Mouse (Mus musculus) heart, adult 11 months (tissue): Measurements from ENCODE around the gene P2ry6.

ENCODE experiments used
- DNase-seq: peaks from one replicate; pipeline ENCODE4 v3.0.0; 2022

Gene P2ry6

DNA sequence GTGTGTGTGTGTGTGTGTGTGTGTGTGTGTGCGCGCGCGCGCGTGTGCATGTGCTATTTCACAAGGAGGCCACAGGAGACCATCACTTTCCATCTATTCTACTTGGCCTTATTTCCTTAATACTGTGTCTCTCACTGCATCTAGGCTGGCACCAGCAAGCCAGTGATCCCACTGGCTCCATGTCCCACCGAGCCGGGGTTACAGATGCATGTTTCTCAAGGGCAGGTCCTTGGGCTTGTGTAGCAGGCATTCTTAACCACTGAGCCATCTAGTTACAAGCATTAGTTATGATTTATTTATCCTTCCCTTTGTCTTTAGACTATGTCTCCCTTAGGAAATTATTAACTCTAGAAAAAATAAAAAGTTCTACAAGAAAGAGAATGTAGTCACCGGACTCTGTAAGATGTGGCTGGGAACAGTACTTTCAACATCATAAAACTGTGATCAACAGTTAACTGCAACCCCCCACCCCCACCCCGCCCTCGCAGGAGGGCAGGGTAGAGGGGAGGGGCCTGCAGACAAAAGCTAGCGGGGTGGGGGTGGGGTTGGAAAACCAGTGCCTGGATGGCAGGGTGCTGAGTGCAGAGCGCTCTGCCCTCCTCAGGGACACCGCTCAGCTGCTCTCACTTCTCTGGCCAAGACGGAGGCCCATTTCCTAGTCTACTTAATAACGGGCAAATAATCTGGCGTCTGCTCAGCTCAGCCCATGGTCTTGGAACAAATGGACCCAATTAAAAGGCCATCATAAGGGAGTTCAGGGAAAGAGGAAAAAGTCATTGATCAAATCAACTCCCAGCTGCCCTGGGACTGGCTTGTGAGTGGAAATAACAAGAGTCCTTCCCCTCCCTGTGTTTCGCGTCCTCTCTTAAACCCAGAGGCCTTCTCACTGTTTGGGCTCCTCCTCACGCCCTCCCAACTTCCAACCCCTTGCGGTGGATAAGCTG, 10.3 kb upstream of the P2ry6 start:
- peak; percentile 93 for DNase-seq

DNA sequence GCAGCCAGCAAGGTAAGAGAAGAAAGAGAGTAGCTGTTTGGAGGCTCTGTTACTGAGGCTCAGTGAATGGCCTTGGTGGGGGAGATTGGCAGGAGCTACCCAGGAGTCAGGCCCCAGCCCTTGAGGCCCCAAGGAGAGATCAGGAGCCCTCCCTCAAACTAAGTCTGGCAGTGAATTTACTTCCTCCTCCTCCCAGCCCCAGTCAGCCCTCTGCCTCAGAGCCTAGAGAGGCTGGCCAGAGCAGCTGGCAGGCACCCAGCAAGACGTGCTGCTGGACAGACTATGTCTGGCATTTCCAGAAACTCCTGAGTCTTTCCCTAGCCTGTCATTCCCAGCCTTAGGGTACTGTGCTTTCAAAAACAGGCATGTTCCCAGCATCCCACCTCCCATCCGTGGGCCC, 4.7 kb upstream of the P2ry6 start:
- DNase-seq: peak; percentile 98

DNA sequence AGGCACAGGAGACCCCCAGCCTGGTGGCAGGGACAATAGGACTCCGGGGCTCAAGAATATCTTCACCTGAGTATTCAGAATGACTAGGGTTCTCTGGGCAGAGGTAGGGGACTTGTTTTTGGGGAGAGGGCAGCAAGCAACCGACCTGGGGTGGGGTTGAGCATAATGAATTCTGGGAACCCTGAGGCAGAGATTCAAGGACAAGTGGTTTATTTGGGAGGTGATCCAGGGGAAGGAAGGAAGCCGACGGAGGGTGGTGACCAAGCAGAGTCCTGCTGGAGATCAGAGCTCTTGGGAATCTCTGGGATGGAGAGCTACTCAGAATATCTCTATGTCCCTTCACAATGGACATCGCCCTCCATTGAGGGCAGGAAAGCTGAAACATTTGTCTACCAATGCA, 3.7 kb upstream of the P2ry6 start:
- peak; percentile 93 for DNase-seq

DNA sequence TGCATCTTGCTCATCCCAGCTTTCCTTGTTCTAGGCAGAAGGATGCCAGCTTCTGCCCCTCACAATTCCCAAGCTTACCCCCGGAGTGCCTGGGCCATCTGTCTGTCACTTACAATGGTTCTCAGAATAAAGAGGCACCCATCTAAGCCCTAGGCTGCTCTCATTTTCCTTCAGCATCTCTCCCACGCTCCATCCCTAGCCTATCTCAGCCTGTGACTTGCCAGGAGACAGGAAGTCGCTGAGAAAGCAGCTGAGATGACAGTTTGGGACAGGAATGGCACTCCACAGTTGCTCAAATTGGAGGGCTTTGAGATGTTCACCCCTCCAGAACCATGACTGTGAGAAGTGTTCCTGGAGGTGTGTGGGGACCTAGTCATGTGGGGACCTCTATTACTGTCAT, 1.6 kb downstream of the P2ry6 start:
- DNase-seq: peak; percentile 88

DNA sequence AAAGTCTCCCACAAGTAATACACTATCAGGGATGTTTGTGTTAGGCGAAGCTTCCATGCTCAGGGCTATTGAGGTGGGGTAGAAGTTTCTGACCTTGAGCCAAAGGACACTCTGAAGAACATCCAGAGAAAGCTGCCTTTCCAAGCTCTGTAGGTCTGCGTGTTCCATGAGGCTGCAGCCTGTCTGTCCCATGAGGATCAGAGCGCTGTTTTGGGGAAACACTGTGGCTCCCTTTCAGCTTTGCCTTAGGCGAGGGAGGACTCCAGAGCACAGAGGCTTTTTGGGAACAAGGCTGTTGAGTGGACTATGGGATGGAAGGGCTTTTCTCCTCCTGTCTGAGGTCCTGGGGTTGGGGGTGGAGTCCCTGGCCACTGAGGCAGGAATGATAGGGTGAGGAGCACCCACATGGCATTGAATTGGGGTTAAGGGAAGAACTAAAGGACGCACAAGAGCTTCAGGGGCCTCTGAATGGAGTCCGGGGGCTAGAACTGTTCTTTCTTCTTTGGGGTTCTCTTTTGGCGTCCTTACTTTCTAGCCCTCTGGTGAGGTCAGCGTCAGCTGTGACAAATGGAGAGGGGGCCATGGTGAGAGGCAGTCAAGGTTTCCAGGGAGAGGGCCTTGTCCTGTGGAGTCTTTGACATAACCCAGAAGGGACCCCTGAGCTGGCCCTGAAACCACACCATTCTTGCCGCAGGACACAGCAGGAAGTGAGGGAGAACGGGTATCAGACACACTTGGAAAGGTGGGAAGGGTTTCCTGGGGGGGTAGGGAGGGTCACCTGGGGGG, 5.4 kb downstream of the P2ry6 start:
- peak; percentile 96 for DNase-seq

DNA sequence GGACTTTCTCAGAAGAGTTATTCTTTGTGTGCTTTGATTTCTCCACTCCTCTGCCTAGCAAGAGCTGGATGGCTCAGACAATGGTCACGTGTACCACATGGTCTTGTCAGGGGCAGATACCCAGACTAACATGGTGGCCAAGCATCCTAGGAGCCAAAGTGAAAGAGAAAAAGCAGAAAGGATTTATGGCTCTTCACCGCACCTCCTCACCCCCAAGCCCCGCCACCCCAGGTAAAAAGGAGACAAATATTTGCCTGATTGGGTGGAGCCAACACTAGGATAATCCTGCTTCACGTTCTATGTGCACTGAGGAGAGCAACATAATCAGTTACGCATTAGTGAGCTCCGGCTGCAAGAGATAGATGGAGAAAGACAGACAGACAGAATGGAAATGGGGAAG, 6.1 kb downstream of the P2ry6 start:
- no peak for DNase-seq

DNA sequence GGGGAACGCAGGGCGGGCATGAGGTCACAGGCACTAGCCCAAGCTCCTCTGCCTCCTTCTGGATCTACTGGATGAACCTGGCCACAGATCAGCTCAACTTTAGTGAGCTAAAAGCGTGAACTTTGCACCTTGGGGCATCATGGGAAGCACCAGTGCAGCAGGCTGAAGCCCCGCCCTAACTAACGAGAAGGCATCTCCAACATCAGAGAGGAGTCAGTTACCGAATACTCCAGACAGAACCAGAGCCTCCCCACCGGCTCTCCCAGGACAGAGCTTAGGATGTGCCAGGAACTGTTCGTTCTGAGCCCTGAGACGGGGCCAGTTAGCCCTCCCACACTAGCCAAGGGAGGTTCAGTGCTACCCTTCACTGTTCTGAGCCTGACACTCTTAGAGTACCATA, 6.6 kb downstream of the P2ry6 start:
- peak; percentile 94 for DNase-seq

DNA sequence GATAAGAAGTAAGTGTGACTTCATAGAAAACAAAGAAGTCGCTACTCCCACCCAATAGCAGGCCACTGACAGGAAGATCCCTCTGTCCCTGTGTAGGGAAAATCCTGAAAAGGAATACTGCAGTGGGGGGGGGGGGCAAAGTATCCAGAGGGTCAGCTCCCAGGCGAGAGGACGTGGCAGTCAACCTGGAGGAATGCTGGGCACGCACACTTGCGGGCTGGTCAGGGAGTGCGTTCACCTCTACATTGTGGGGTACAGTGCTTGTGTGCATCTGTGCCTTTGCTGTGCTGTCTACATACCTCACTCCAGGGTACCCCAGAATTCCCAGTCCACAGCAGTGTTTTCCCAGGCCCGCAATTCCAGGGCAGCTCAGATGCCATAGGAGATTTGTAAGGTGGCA, 8.4 kb downstream of the P2ry6 start:
- DNase-seq: peak; percentile 90

DNA sequence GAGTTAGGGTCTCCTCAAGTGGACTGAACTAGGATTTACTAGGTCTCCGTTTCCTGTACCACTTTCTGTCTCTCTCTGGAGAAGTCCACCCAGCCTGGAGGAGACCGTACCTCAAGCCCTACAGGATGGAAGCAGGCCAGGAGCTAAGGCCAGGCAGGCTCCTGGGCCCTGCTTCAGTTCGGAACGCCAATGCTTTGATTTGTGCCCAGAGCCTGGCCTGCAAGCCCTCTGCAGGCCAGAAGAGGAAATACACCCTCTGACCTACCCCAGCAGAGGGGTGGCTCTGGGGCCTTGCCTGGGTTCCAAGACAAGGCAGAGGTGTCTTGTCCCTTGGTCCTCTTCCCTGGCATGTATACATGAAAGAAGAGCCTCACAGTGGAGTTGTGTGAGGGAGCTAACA, 9.4 kb downstream of the P2ry6 start:
- DNase-seq: peak; percentile 96

DNA sequence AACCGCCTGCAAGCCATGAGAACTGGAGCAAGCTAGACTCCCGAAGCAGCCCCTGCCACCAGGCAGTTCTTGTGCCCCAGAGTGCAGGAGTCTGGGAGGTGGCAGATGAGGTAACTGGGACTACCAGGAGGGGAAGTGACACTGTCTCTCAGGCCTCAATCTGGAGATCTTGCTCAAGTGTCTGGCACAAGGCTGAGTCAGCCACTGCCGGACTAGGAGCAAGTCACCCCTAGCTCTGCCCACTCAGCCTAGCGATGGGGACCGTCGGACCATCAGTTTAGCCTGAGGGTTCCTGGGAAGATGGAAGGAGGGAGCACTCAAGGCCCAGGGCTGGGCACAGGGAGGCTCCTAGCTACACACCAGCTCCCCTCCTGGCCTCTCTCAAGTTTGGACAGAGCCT, 10.2 kb downstream of the P2ry6 start:
- peak; percentile 98 for DNase-seq

DNA sequence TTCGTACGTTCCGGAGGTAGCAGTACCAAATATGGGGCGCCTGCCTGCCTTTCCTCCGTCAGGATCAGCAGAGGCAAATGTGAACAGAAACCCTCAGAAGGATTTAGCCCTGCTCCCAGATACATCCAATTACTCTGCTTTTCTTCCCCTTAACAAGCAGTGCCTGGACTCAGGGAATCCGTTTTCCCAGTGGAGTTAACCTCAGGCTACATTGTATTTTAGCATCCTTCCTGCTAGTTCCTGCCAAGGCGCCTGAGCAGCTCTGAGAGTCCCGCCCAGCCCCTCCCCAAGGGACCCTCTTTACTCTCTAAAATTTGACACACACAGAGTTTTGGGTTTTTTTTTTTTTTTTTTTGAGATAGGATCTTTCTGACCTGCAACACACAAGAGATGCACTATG, 11.1 kb downstream of the P2ry6 start:
- DNase-seq: peak; percentile 96

DNA sequence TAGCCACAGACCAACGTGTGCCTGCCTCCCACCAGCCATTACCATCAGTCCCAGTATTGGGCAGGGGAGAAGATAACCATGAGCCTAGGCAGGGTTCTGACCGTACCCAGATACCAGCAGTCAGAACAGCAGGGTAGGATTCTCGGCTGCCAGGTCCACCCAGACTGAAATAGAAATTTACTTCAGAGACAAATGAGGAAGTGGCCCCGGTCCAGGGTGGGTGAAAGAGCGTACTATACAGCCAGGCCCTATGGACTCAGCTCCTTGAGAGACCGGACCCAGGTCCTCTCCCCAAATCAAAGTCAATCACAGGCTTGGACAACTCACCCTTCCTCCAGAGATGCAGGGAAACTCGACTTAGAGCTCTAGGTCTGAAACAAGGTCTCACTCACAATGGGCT, 13.3 kb downstream of the P2ry6 start:
- peak; percentile 96 for DNase-seq

DNA sequence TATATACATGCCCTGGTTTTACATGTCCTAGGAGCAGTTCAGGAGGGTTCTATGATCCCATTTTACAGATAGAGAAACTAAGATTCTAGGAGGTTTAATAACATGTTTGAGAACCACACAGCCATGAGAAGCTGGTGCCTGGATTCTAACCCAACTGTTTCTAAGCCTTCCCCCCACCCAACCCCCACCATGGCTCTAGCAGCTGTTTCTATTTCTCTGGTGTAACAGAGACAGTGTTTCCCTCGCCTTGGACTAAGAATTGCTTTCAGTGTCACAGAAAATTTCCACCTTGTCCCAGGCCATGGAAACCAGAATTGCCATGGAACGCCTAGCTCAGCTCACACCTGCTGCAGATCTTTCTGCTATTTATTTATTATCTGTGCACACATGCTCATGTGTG, 14.0 kb downstream of the P2ry6 start:
- DNase-seq: no peak

DNA sequence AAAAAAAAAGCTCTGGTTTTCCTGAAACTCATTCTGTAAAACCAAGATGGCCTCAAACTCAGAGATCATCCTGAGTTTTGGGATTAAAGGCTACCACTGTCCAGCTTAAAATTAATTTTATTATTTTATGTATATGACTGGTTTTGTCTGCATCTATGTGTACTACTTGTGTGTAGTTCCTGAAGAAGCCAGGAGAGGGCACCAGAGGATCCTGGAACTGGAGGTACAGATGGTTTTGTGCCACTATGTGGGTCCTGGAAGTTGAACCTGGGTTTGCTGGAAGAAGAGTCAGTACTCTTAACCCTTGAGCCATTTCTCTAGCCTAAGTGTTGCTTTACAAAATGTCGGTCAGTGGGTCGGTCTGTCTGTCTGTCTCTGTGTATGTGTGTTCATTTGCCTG, 16.0 kb downstream of the P2ry6 start:
- DNase-seq: no peak

DNA sequence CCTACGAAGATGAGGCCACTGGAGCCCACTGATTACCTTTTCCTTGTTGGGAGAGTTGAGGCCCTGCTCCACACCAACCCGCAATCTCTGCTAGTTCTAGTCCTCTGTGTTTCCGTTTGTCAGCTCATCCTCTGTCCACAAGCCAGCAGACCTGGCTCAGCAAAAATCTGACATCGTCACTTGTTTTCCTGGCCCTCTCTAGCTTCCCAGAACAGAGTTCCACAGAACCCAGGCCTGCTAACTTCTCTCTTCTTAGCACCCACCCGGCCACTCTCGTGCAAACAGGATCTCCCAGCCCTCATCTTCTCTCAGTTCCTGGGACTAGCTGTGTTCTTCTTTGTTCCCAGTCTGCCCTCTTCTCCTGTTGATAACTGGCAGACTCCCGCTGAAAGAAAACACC, 21.8 kb downstream of the P2ry6 start:
- DNase-seq: peak; percentile 97

DNA sequence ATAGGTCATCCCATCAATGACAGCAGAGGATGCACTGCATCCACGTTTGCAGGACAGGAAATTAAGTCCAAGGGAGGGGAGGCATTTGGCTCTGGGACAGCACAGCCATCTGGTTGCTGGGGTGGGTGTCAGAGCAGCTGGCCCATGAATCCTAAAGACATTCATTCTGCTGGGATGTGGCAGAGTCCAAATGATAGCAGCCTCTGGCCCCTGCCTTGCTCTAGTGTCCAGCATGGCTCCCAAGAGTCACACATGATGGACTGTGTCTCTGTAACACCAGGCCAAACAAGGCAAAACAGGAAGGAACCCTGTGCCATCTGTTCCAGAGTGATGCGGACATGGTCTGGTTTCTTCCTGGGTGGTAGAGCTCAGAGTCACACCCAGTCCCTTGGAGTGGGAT, 22.5 kb downstream of the P2ry6 start:
- DNase-seq: peak; percentile 98

DNA sequence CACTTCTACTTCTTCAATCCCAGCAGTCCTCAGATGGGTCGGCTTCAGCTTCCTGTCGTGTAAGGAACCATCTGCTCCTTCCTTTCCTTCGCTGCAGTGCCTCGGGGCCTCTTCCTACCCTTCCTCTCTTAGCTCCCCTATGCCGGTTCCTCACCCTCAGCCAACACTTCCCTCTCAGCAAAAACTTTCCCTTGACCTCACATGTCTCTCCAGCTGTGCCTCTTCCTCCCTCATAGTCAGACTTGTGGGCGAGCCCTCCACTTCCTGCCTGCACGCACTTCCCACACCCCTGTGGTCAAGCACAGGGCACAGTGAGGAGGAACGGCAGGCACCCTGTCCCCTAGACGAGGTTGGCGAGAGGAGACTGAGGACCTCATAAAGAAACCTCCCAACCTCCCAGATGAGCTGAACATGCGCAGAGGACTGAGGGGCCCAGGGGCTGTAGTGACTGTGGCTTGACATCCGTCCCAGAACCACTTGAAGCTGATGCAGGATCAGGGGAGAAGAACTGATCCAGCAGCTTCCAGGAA, 23.9 kb downstream of the P2ry6 start:
- peak; percentile 99 for DNase-seq

DNA sequence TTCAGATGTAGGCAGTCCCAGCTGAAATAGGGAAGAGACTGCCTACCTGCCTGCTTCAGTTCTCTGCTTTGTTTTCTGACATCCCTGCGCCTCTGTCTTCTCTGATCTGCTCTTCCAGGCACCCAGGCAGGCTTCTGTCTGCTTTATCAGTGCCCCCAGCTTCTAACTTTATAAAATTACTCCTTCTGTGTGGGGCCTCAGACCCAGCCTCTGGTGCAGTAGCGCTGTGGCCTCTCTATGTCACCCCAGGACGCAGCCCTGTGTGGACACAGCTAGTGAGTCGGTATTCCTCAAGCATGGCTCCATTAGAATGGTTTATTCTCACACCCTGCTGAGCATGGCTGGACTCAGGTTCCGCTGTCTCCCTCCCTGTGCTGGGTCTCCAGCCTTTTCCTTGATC, 24.4 kb downstream of the P2ry6 start:
- DNase-seq: no peak

DNA sequence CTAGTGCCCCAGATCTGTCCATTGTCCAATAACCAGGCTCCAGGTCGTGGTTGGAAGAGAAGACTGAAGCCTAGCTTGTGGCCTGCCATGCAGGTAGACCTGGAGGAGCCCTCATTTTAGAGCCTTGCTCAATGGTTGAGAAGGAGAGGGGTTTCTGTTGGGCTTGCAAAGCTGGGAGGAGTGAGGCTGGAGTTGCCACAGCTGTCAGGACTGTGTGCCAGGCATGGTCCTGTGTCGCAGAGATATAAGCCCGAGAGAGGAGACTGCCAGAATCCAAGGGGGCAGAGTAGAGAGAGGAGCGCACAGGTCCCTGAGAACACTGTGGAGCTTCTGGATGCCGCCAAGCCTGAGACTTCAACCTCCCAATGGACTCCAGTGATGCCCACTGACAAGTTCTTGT, 29.7 kb downstream of the P2ry6 start:
- DNase-seq: no peak

DNA sequence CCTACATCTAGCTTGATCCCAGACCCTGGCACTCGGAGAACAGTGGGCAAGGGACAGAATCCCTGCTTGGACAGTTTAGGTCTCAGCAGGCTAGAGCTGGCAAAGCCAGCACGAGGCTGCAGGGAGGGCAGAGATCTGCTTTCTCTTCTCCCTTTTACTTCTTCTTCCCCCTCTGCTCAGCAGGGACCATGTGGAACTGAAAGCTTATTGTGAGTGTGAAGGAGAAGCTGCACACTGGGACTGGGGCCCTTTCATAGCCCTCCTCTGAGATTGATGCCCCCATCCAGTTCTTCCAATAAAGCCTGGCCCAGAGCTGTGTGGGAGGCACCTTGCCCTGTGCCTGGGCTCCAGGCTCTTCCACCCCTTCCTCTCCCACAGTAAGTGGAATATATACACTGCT, 30.1 kb downstream of the P2ry6 start:
- DNase-seq: peak; percentile 96

DNA sequence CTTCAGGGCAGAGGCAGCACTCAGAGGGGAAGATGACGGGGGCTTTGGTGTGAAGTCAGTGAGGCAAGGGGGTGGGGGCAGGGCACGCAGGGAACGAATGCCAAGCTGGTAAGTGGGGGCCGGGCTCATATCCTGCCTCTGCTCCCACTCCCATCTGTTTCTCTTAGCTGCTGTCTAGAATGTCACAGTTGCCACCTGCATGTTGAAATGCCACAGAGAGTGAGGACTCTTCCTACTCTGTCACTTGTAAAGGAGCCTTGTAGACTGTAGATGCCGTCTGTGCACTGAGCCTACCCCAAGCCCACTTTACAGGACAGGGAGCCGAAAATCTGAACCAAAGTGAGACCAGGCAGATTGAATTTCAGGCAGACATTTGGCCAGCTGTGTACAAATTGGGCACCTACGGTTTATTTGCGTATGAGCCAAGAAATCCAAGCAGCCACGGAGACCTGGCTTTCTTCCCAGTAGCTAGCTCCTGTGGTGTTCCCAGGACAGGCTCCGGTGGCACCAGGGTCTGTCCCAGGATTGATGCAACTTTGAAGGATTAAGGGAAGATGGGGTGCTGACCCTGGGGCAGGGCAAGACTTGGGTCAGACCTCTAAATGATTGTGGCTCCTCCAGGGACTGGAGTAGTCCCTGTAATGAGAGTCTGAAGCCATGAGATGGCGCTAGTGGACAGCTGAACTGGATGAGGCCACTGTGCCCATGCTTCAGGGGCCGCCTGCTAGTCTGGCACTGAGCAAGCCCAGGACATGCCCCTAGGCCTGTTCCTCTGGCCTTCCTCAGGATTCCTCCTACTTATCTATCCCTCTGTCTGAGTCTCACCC, 31.4 kb downstream of the P2ry6 start:
- DNase-seq: peak; percentile 95

DNA sequence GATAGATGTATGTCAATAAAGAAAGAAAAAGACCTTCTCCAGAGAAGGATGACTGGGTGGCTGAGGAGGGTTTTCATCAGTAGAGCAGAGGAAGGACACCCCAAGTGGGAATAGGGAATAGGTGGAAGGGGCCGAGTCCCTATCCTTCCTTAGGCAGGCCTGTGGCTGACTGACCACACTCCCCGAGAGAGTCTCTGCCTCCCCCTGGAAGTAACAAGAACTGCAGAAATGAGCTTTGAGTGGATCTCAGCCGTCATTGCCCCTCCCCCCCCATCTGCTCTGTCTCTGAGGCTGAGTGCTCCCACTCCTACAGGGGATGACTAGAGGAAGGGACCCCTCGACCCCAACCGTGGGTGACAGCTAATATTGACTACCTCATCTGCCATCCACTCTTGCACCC, 33.3 kb downstream of the P2ry6 start:
- DNase-seq: no peak

DNA sequence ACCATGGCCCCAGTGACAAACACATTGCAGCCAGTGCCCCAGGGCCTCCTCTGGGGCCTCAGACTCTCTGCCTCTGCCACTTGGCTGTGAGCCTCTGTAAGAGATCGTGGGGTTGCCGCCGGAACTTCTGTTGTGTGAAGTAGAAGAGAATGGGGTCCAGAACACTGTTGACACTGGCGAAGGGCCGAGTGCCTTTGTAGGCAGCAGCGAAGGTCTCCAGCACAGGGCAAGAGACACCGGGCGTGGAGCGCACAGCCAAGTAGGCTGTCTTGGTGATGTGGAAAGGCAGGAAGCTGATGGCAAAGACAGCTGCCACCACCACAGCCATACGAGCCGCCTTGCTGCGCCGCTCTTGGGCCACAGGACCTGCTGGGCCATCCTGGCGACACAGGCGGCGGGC, 36.3 kb downstream of the P2ry6 start:
- no peak for DNase-seq
